Mouse (Mus musculus): Measurements from ENCODE around the gene Smtn. TPM values are rescaled to one million over a fixed set of nuclear protein-coding genes. Genes with fewer than 3 reads are reported as not detected.

Smtn gene
- polyA plus RNA-seq, 1 experiment from 2014 or later = 18.2 TPM

Other genes starting within 250 kb of the Smtn start
- gene Pik3ip1, start 210.2 kb downstream of the Smtn start, polyA plus RNA-seq (2016; fragmentation: Nextera tagmentation; extraction: Ambion mirVana) = 1.8 and 2.1 TPM in 2 replicates
- gene Limk2, start 131.4 kb downstream of the Smtn start, polyA plus RNA-seq (2016; fragmentation: Nextera tagmentation; extraction: Ambion mirVana) = 15.0 and 16.1 TPM in 2 replicates
- 9.4 and 9.6 TPM in 2 replicates for gene Rnf185, start 88.2 kb downstream of the Smtn start, polyA plus RNA-seq (2016; fragmentation: Nextera tagmentation; extraction: Ambion mirVana)
- gene Pla2g3, start 52.3 kb downstream of the Smtn start, polyA plus RNA-seq (2016; fragmentation: Nextera tagmentation; extraction: Ambion mirVana) = 0.06 and 0.24 TPM in 2 replicates
- gene Inpp5j, start 35.8 kb downstream of the Smtn start, polyA plus RNA-seq (2016; fragmentation: Nextera tagmentation; extraction: Ambion mirVana) = 0.17 and 0.36 TPM in 2 replicates
- 18.4 and 19.6 TPM in 2 replicates for gene Selenom, start 25.9 kb downstream of the Smtn start, polyA plus RNA-seq (2016; fragmentation: Nextera tagmentation; extraction: Ambion mirVana)
- gene Morc2a, start 108.6 kb upstream of the Smtn start, polyA plus RNA-seq (2016; fragmentation: Nextera tagmentation; extraction: Ambion mirVana) = 15.2 TPM in 2 replicates